Mouse (Mus musculus): ENCODE data around the gene Kif1b. TPM values are rescaled to one million over a fixed set of nuclear protein-coding genes. Genes with fewer than 3 reads are reported as not detected.

The Kif1b gene
- polyA plus RNA-seq, 1 experiment from 2014 or later = 41.6 TPM

Other genes with a start within 250 kb of the Kif1b start
- 45.6 and 52.1 TPM in 2 replicates for gene Pex14, start 207.8 kb downstream of the Kif1b start, polyA plus RNA-seq (2015; fragmentation: Nextera tagmentation; extraction: Ambion mirVana)
- gene Dffa, start 203.5 kb downstream of the Kif1b start, polyA plus RNA-seq (2015; fragmentation: Nextera tagmentation; extraction: Ambion mirVana) = 38.7 and 38.8 TPM in 2 replicates
- gene Cort, start 180.9 kb downstream of the Kif1b start, polyA plus RNA-seq (2015; fragmentation: Nextera tagmentation; extraction: Ambion mirVana) = 0.37 TPM in 1 of 2 replicates, not detected in the other
- gene Cenps, start 170.1 kb downstream of the Kif1b start, polyA plus RNA-seq (2015; fragmentation: Nextera tagmentation; extraction: Ambion mirVana) = 27.6 and 27.9 TPM in 2 replicates
- gene Pgd, start 140.9 kb downstream of the Kif1b start, polyA plus RNA-seq (2015; fragmentation: Nextera tagmentation; extraction: Ambion mirVana) = 108 and 111 TPM in 2 replicates
- gene Ube4b, start 119.1 kb upstream of the Kif1b start, polyA plus RNA-seq (2015; fragmentation: Nextera tagmentation; extraction: Ambion mirVana) = 39.6 and 45.4 TPM in 2 replicates
- 1.0 and 1.5 TPM in 2 replicates for gene Rbp7, start 147.3 kb upstream of the Kif1b start, polyA plus RNA-seq (2015; fragmentation: Nextera tagmentation; extraction: Ambion mirVana)
- not detected in 2 replicates for gene Tmem274, start 169.7 kb upstream of the Kif1b start, polyA plus RNA-seq (2015; fragmentation: Nextera tagmentation; extraction: Ambion mirVana)
- 8.6 TPM in 2 replicates for gene Nmnat1, start 177.5 kb upstream of the Kif1b start, polyA plus RNA-seq (2015; fragmentation: Nextera tagmentation; extraction: Ambion mirVana)
- gene Lzic, start 177.5 kb upstream of the Kif1b start, polyA plus RNA-seq (2015; fragmentation: Nextera tagmentation; extraction: Ambion mirVana) = 42.4 and 46.1 TPM in 2 replicates
- gene Ctnnbip1, start 210.5 kb upstream of the Kif1b start, polyA plus RNA-seq (2015; fragmentation: Nextera tagmentation; extraction: Ambion mirVana) = 58.9 and 64.4 TPM in 2 replicates